Mouse (Mus musculus) CH12.LX (cell line): ENCODE measurements at regions not wholly inside any gene's neighbourhood (a gene's known extent, or its start where the extent isn't known, plus 50 kb on each side); places are given as distances from the start of the nearest gene placed in this dataset.

Source experiments
- DNase-seq: peaks from one replicate; pipeline ENCODE4 v3.0.0-alpha.2; 2013; ENCODE audit errors: extremely low read depth
- H3K27ac ChIP-seq: 2 replicates; pipeline ENCODE4 v1.5.1; 2012; ENCODE audit warnings: low read depth, mild to moderate bottlenecking, control low read depth, moderate library complexity; ENCODE audit not compliant: insufficient read depth
- H3K27me3 ChIP-seq: replicated peaks from 2 replicates; pipeline ENCODE3; 2012; ENCODE audit warnings: inconsistent platforms
- H3K36me3 ChIP-seq, 2 experiments: replicated peaks in 1 of 2; 2 replicates each; pipeline versions ENCODE3 to v1.6.1; 2012; ENCODE audit warnings: inconsistent platforms in 1 of 2, low read length in 1 of 2, mild to moderate bottlenecking in 1 of 2, mixed read lengths in 1 of 2, moderate library complexity in 1 of 2; ENCODE audit not compliant: control insufficient read depth in 1 of 2, insufficient read depth in 1 of 2
- H3K4me1 ChIP-seq, 2 experiments: 2 replicates each; pipeline ENCODE4 v1.6.1; 2012; ENCODE audit warnings: inconsistent platforms in 1 of 2, moderate library complexity in 1 of 2; ENCODE audit not compliant: insufficient read depth in 2 of 2, control insufficient read depth in 1 of 2
- H3K4me2 ChIP-seq: 2 replicates; pipeline ENCODE4 v1.6.1; 2012; ENCODE audit warnings: low read depth, mild to moderate bottlenecking, control low read depth; ENCODE audit not compliant: poor library complexity, insufficient read depth, severe bottlenecking
- H3K4me3 ChIP-seq, 3 experiments: fragments of 150-350 bp in 1 of 3; sonication (generic) in 1 of 3; replicated peaks in 1 of 3; 2 replicates each; pipeline versions ENCODE3 to v1.5.1; 2011 to 2012; ENCODE audit warnings: low read depth in 2 of 3, low read length in 2 of 3, mild to moderate bottlenecking in 2 of 3, moderate library complexity in 2 of 3, control low read depth in 1 of 3, improper control_type of control experiment in 1 of 3, inconsistent platforms in 1 of 3, mixed read lengths in 1 of 3; ENCODE audit not compliant: poor library complexity in 1 of 3
- H3K79me2 ChIP-seq: replicated peaks from 2 replicates; pipeline ENCODE4 v1.6.1; 2012; ENCODE audit warnings: mild to moderate bottlenecking, moderate library complexity; ENCODE audit not compliant: control insufficient read depth, poor library complexity, insufficient read depth, severe bottlenecking; ENCODE audit errors: extremely low read depth
- H3K9ac ChIP-seq: 2 replicates; pipeline ENCODE4 v1.6.1; 2012; ENCODE audit warnings: low read depth, mild to moderate bottlenecking, control low read depth, moderate library complexity; ENCODE audit not compliant: insufficient read depth
- H3K9me3 ChIP-seq: replicated peaks from 2 replicates; pipeline ENCODE3; 2012; ENCODE audit warnings: low read length, inconsistent platforms, mixed read lengths
- ETS1 ChIP-seq: conservative IDR thresholded peaks from 2 replicates; pipeline ENCODE4 v1.6.1; 2012; ENCODE audit warnings: low read depth, mild to moderate bottlenecking, inconsistent platforms, low read length, improper control_type of control experiment, moderate library complexity
- JUND ChIP-seq: conservative IDR thresholded peaks from 2 replicates; pipeline ENCODE4 v1.6.1; 2011; ENCODE audit warnings: low read depth, low read length, improper control_type of control experiment
- MEF2A ChIP-seq: IDR thresholded peaks from 2 replicates; pipeline ENCODE4 v1.6.1; 2014; ENCODE audit warnings: low read depth, mild to moderate bottlenecking, inconsistent platforms, low read length, improper control_type of control experiment, borderline replicate concordance
- MXI1 ChIP-seq: IDR thresholded peaks from 2 replicates; pipeline ENCODE4 v1.6.1; 2011; ENCODE audit warnings: mild to moderate bottlenecking, low read depth, low read length, improper control_type of control experiment
- NELFE ChIP-seq: IDR thresholded peaks from 2 replicates; pipeline ENCODE4 v1.6.1; 2011; ENCODE audit warnings: low read depth, low read length, improper control_type of control experiment
- PAX5 ChIP-seq: IDR thresholded peaks from 2 replicates; pipeline ENCODE4 v1.6.1; 2012; ENCODE audit warnings: low read length, inconsistent platforms, mixed read lengths
- POLR2A ChIP-seq: IDR thresholded peaks from 2 replicates; pipeline ENCODE4 v1.6.1; 2011; ENCODE audit warnings: low read depth, mild to moderate bottlenecking, improper control_type of control experiment, low read length
- RAD21 ChIP-seq: IDR thresholded peaks from 2 replicates; pipeline ENCODE4 v1.6.1; 2011; ENCODE audit warnings: low read depth, mild to moderate bottlenecking, low read length, improper control_type of control experiment, moderate library complexity
- RCOR1 ChIP-seq: conservative IDR thresholded peaks from 2 replicates; pipeline ENCODE4 v1.6.1; 2012; ENCODE audit warnings: low read depth, mild to moderate bottlenecking, inconsistent platforms, low read length, improper control_type of control experiment
- UBTF ChIP-seq: IDR thresholded peaks from 2 replicates; pipeline ENCODE4 v1.6.1; 2012; ENCODE audit warnings: low read depth, mild to moderate bottlenecking, inconsistent platforms, low read length, improper control_type of control experiment, moderate library complexity
- USF1 ChIP-seq: IDR thresholded peaks from 2 replicates; pipeline ENCODE4 v1.6.1; 2014; ENCODE audit warnings: low read depth, mild to moderate bottlenecking, inconsistent platforms, low read length, improper control_type of control experiment
- ZNF384 ChIP-seq: IDR thresholded peaks from 2 replicates; pipeline ENCODE4 v1.6.1; 2012; ENCODE audit warnings: low read depth, low read length, improper control_type of control experiment, inconsistent platforms
- dilution Hi-C: fragments of 300-500 bp; cut with MboI; formaldehyde crosslinking; loops from 2 replicates; pipeline ENCODE4 v1.14.3; 2020; ENCODE audit warnings: low sequenced_read_pairs; ENCODE audit not compliant: extremely low pct_unique_long_range_greater_than_20kb, extremely low pct_ligation_motif_present
- in situ Hi-C: fragments of 300-500 bp; cut with MboI; formaldehyde crosslinking; loops from 3 replicates; pipeline ENCODE4 v1.14.3; 2019; ENCODE audit warnings: low sequenced_read_pairs, low pct_ligation_motif_present, low pct_unique_long_range_greater_than_20kb, mixed read lengths

DNA sequence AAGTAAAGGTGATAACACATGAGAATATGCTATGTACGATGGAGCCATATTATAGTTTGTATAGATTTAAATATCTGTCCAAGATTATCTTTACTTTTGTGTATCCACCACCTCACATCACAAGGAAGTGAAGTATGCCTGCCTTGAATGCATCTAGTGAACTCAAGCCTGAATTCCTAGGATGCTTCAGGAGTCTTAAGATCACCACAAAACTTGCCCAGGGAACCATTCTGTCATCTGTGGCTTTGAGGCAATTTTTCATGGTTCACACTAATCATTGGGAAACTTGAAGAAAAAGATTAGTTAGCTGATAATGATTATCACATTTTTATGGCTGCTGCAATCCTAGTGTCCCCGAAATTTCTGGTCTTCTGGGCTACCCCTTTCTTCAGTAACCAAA, 288.5 kb upstream of the BC052040 start:
- no peak for DNase-seq
- TF ChIP-seq JUND (no peak), POLR2A (no peak), RAD21 (no peak), RCOR1 (no peak), PAX5 (no peak), UBTF (no peak), MXI1 (no peak), USF1 (no peak), ZNF384 (no peak)
- dilution Hi-C loops: no loop called here
- H3K4me1 ChIP-seq: peaks cover 0 to 12% of the 10 kb centered on the region in 2 experiments; a peak in 2 of 4 replicates
- H3K79me2 ChIP-seq: no peaks in the 10 kb centered on the region
- H3K9ac ChIP-seq: no peak overlapping the region
- H3K27me3 ChIP-seq: no peaks in the 10 kb centered on the region
- H3K36me3 ChIP-seq: no peaks in the 10 kb centered on the region
- H3K4me3 ChIP-seq: no peak overlapping the region
- no peaks in the 10 kb centered on the region for H3K9me3 ChIP-seq
- H3K27ac ChIP-seq: no peak overlapping the region
- no peak overlapping the region for H3K4me2 ChIP-seq
- in situ Hi-C loops: no loop called here

DNA sequence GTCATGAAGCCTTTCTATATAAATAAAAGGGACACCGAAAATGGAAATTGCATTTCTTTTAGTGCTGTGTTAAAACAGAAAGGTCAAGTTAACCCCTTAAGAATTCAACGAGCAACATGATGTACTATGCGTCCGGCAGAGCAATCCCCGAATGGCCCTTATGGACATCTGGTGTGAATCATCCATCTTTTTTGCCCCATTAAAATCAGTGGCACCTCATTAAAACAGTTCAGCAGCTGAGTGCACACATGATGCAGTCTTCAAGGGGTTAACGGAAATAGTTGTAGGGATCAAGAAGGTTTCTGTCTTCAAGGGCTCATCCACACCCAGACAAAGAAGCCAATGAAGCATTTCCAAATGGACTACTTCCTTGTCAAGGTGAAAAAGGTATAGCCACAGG, 284.1 kb upstream of the BC052040 start:
- peaks cover 0 to 21% of the 10 kb centered on the region in 2 experiments; a peak in 2 of 4 replicates for H3K4me1 ChIP-seq
- in situ Hi-C loops: no loop called here
- no peak for TF ChIP-seq ZNF384
- TF ChIP-seq, all 38 proteins: peak for 0
- no peak overlapping the region for H3K9ac ChIP-seq
- H3K4me3 ChIP-seq: no peak overlapping the region
- no peak for DNase-seq
- H3K79me2 ChIP-seq: no peaks in the 10 kb centered on the region
- H3K27ac ChIP-seq: no peak overlapping the region
- no peaks in the 10 kb centered on the region for H3K27me3 ChIP-seq
- no peak overlapping the region for H3K4me2 ChIP-seq
- H3K9me3 ChIP-seq: no peaks in the 10 kb centered on the region
- no peaks in the 10 kb centered on the region for H3K36me3 ChIP-seq
- dilution Hi-C loops: no loop called here

DNA sequence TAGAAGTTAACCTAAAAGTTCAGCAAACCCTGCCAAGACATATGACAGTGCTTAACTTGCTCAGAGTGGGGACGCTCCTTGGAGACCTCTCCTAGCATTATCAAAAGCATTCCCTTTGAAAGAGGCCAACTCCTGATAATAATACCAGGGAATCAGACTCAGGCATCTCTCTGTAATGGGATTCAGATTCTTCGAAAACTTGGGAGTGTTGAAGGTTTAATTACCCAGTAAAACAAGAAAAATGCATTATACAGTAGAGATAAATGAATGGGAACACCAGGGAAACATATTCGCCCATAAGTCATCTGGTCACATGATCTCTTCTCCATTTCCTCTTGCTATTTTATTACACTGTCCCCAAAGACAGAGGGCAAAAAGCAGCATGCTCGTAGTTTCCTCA, 274.3 kb upstream of the BC052040 start:
- Histone ChIP-seq H3K9ac (no peak overlapping the region), H3K79me2 (no peaks in the 10 kb centered on the region), H3K4me2 (no peak overlapping the region), H3K27ac (no peak overlapping the region), H3K4me3 (no peak overlapping the region), H3K36me3 (no peaks in the 10 kb centered on the region), H3K4me1 (no peaks in the 10 kb centered on the region), H3K9me3 (no peaks in the 10 kb centered on the region), H3K27me3 (no peaks in the 10 kb centered on the region)
- dilution Hi-C loops (no loop called here), in situ Hi-C loops (no loop called here)
- TF ChIP-seq MEF2A (no peak), NELFE (no peak), ETS1 (no peak), UBTF (no peak)
- no peak for DNase-seq
